Mouse (Mus musculus): ENCODE results near the gene Rufy4. TPM values are rescaled to one million over a fixed set of nuclear protein-coding genes. Genes with fewer than 3 reads are reported as not detected.
"Not testable (repeated sequence)": the region's sequence is repeated elsewhere in the genome, so short reads cannot be mapped to it uniquely, and the experiment has no call there.

Rufy4 gene
- polyA plus RNA-seq, 1 experiment from 2014 or later, result 0.56 TPM

DNA sequence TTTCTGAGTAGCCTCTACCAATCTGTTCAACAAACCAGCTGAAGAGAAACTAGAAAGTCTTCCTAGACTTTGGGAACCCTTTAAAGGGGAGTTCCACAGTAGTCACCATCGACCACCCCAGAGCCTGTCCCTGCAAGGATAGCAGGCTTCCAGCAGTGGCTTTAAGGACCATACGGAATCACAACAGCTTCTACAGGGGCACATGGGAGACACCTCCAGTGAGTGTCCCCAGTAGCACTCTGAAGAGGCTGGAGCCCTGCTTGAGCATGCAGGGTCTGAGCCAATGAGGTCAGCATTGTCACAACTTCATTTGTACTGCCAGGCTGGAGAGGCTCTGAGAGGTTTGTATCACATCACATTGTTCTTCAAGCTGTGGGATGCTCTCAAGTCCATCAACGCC lies 24.8 kb downstream of the Rufy4 start:
- no peak overlapping the region for H3K27ac ChIP-seq (ENCODE audit: low read depth, low read length)
- ATAC-seq (ENCODE audit: low FRiP score), result no peak
- H3K4me1 ChIP-seq (replicated peaks; ENCODE audit: control insufficient read depth, insufficient read depth, low read length), result no peaks in the 10 kb centered on the region
- H3K27me3 ChIP-seq (ENCODE audit: control insufficient read depth, insufficient read depth, low read length), result no peaks in the 10 kb centered on the region
- no peak overlapping the region for H3K4me2 ChIP-seq (replicated peaks; ENCODE audit: low read depth, low read length)
- H3K9ac ChIP-seq (ENCODE audit: low read depth, low read length), result no peak overlapping the region
- no peak overlapping the region for H3K4me3 ChIP-seq (ENCODE audit: low read depth, low read length)
- DNase-seq (ENCODE audit: low spot score), result no peak
- WGBS, result 79% methylated on average over 3 of the region's 3 CpGs
- no peaks in the 10 kb centered on the region for H3K9me3 ChIP-seq (ENCODE audit: control insufficient read depth, low read length)
- no peaks in the 10 kb centered on the region for H3K36me3 ChIP-seq (ENCODE audit: control insufficient read depth, insufficient read depth, low read length)

DNA sequence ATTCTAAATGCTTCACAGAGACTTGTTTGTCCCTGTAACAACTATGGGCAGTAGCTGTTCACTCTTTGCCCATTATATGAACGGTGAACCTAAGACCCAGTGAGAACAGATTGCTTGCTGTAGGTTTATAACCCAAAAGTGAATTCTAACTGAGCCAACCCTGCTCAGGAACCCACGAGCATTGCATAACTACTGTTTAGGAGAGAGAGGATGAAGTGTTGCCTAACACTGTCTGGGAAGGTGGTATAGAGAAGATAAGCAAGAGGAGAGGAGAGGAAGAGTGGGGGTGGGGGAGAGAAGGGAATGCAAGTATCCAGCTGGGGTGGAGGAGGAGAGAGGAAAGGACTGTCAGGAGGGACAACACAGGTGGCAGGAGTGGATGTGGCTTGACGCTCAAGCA lies 25.8 kb downstream of the Rufy4 start:
- DNase-seq (ENCODE audit: low spot score) (no peak), ATAC-seq (ENCODE audit: low FRiP score) (no peak)
- H3K4me3 ChIP-seq (ENCODE audit: low read depth, low read length), result no peak overlapping the region
- no peak overlapping the region for H3K4me2 ChIP-seq (replicated peaks; ENCODE audit: low read depth, low read length)
- no peak overlapping the region for H3K27ac ChIP-seq (ENCODE audit: low read depth, low read length)
- no peaks in the 10 kb centered on the region for H3K4me1 ChIP-seq (replicated peaks; ENCODE audit: control insufficient read depth, insufficient read depth, low read length)
- no peak overlapping the region for H3K9ac ChIP-seq (ENCODE audit: low read depth, low read length)
- no peaks in the 10 kb centered on the region for H3K27me3 ChIP-seq (ENCODE audit: control insufficient read depth, insufficient read depth, low read length)
- H3K9me3 ChIP-seq (ENCODE audit: control insufficient read depth, low read length), result no peaks in the 10 kb centered on the region
- H3K36me3 ChIP-seq (ENCODE audit: control insufficient read depth, insufficient read depth, low read length), result no peaks in the 10 kb centered on the region
- WGBS, result 80% methylated on average over 3 of the region's 3 CpGs

DNA sequence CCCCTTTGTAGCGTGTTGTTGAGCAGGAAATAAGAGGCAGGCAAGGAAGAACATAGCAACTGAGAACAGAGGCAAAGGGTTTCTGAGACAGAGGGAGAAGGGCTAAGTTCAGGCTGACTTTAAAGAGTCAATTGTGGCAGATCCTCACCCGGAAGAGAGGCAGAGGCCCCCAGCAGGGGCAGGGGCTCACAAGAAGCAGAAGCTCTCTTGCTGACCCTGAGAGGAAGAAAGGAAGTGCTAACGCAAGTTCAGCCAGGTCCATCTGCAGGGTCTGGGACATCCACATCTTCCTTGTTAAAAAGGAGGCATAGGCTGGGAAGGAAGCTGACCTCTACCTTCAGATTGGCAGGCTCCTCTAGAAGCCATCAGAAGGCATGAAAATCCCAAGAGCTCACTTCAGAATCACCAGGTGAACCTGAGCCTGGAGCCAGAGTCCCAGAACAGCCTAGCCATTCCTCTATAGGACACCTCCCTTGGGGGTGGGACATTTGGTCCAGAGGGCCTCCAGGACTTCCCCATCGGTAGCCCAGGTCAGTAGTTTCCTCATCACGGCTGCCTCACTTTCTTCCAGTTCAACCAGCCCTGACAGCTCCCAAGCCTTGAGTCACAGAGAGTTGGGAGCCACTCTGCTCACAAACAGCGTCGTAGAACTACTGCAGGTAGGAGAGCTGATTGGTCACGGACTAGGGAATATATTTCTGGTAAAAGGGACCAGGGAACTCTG lies 28.3 kb downstream of the Rufy4 start, which contains the start of gene Cxcr2:
Gene Cxcr2 (plus strand): TSS at position 529 of the 724 bp plus-strand sequence.
- WGBS, result 79% methylated on average over 8 of the region's 8 CpGs
- no peak for ATAC-seq (ENCODE audit: low FRiP score)
- Histone ChIP-seq H3K36me3 (ENCODE audit: control insufficient read depth, insufficient read depth, low read length) (no peaks in the 10 kb centered on the region), H3K27ac (ENCODE audit: low read depth, low read length) (no peak within 1 kb of the TSS), H3K4me1 (replicated peaks; ENCODE audit: control insufficient read depth, insufficient read depth, low read length) (no peaks in the 10 kb centered on the region), H3K9me3 (ENCODE audit: control insufficient read depth, low read length) (no peaks in the 10 kb centered on the region), H3K4me3 (ENCODE audit: low read depth, low read length) (no peak within 1 kb of the TSS), H3K4me2 (replicated peaks; ENCODE audit: low read depth, low read length) (no peak within 1 kb of the TSS), H3K9ac (ENCODE audit: low read depth, low read length) (no peak within 1 kb of the TSS), H3K27me3 (ENCODE audit: control insufficient read depth, insufficient read depth, low read length) (no peaks in the 10 kb centered on the region)
- no peak for DNase-seq (ENCODE audit: low spot score)

DNA sequence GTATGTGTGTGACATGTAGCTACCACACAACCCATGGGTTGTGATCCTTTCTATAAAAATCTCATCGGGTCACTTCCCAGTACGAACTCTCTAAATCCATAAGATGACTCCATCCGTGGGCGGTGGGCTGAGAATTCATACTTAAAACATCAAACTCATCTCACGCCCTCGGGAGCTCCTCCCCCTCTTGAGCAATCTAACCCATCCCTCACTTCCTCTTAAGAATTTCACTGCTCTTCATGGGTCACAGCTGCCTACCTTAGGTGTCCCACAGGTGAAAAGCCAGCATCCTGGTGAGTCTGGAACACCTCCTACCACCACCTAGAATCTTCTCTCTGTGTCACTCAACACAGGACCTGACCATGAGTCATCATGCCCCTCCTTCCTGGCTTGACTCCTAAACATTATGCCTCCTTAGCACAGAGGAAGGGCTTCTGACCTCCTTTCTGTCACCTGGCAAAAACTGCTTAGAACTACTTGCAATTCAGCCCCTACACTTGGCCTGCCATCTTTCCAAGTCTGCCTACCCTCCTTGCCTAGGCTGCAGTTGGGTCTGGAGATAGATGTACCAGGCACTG lies 30.2 kb downstream of the Rufy4 start:
- H3K36me3 ChIP-seq (ENCODE audit: control insufficient read depth, insufficient read depth, low read length), result no peaks in the 10 kb centered on the region
- no peaks in the 10 kb centered on the region for H3K27me3 ChIP-seq (ENCODE audit: control insufficient read depth, insufficient read depth, low read length)
- H3K27ac ChIP-seq (ENCODE audit: low read depth, low read length), result no peak overlapping the region
- no peak overlapping the region for H3K4me3 ChIP-seq (ENCODE audit: low read depth, low read length)
- H3K9ac ChIP-seq (ENCODE audit: low read depth, low read length), result no peak overlapping the region
- DNase-seq (ENCODE audit: low spot score) (no peak), ATAC-seq (ENCODE audit: low FRiP score) (no peak)
- H3K4me2 ChIP-seq (replicated peaks; ENCODE audit: low read depth, low read length), result no peak overlapping the region
- H3K9me3 ChIP-seq (ENCODE audit: control insufficient read depth, low read length), result no peaks in the 10 kb centered on the region
- no peaks in the 10 kb centered on the region for H3K4me1 ChIP-seq (replicated peaks; ENCODE audit: control insufficient read depth, insufficient read depth, low read length)
- WGBS, result 92% methylated on average over 6 of the region's 6 CpGs

DNA sequence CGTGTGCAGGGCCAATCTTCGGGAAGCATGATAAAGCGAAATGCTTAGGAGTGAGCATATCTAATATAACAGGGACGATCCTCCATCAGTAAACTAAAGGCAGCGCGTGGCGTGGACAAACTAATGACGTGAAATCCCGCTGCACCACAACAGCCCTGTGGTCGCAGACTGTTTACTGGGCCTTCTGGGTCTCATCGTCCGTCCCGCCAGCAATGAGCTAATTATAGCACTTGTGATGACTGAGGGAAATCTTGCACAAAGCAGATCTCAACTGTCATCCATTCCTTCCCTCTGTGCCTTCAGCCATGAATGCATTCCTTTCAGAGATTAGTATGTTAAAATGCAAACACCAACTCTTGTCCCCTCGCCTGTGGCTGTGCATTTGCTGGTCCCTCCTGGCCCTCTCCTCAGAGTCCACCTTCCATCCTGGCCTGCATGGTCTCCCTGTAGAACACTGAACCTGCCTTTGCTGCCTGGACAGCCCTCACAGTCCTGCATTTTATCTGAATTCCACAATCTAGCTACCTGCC lies 31.1 kb downstream of the Rufy4 start:
- H3K9me3 ChIP-seq (ENCODE audit: control insufficient read depth, low read length), result no peaks in the 10 kb centered on the region
- H3K4me3 ChIP-seq (ENCODE audit: low read depth, low read length), result no peak overlapping the region
- ATAC-seq (ENCODE audit: low FRiP score), result no peak
- H3K4me1 ChIP-seq (replicated peaks; ENCODE audit: control insufficient read depth, insufficient read depth, low read length), result no peaks in the 10 kb centered on the region
- H3K4me2 ChIP-seq (replicated peaks; ENCODE audit: low read depth, low read length), result no peak overlapping the region
- no peaks in the 10 kb centered on the region for H3K27me3 ChIP-seq (ENCODE audit: control insufficient read depth, insufficient read depth, low read length)
- DNase-seq (ENCODE audit: low spot score), result no peak
- H3K27ac ChIP-seq (ENCODE audit: low read depth, low read length), result no peak overlapping the region
- 88% methylated on average over 14 of the region's 14 CpGs for WGBS
- no peaks in the 10 kb centered on the region for H3K36me3 ChIP-seq (ENCODE audit: control insufficient read depth, insufficient read depth, low read length)
- H3K9ac ChIP-seq (ENCODE audit: low read depth, low read length), result no peak overlapping the region

DNA sequence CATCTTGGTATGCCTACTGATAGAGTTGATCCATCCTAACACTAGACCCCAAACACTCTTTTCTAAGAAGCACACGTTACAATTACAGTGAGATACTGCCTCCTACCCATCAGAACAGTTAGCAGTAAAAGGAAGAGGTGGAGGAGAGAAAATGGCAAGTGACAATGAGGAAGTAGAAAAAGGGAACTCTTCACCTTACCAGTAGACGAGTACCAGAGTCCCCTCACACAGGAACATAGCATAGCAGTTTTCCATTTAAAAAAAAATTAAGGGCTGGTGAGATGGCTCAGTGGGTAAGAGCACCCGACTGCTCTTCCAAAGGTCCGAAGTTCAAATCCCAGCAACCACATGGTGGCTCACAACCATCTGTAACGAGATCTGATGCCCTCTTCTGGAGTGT lies 34.3 kb downstream of the Rufy4 start:
- 78% methylated on average over 4 of the region's 5 CpGs for WGBS
- H3K27ac ChIP-seq (ENCODE audit: low read depth, low read length); H3K4me3 ChIP-seq (ENCODE audit: low read depth, low read length); H3K4me1 ChIP-seq (replicated peaks; ENCODE audit: control insufficient read depth, insufficient read depth, low read length); ATAC-seq (ENCODE audit: low FRiP score); H3K9ac ChIP-seq (ENCODE audit: low read depth, low read length); H3K9me3 ChIP-seq (ENCODE audit: control insufficient read depth, low read length); H3K36me3 ChIP-seq (ENCODE audit: control insufficient read depth, insufficient read depth, low read length); DNase-seq (ENCODE audit: low spot score); H3K4me2 ChIP-seq (replicated peaks; ENCODE audit: low read depth, low read length); H3K27me3 ChIP-seq (ENCODE audit: control insufficient read depth, insufficient read depth, low read length): not testable (repeated sequence)

DNA sequence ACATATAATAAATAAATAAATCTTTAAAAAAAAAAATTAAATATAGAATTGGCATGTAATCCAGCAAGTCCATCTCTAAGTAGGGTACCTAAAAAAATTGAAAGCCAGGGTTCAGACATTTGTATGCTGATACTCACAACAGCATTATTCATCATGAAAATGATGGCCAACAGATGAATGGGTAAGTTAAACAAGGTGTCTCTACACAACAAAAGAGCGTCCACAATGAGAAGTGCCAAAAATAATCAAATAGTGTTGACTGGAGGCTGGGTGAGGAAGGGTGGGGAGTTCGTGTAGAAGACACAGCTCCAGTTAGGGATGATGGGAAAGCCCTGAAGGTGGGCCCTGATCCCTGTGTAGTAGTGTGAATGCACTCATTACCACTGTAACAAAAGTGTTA lies 34.7 kb downstream of the Rufy4 start:
- Histone ChIP-seq H3K9ac (ENCODE audit: low read depth, low read length) (no peak overlapping the region), H3K27me3 (ENCODE audit: control insufficient read depth, insufficient read depth, low read length) (no peaks in the 10 kb centered on the region), H3K36me3 (ENCODE audit: control insufficient read depth, insufficient read depth, low read length) (no peaks in the 10 kb centered on the region), H3K4me3 (ENCODE audit: low read depth, low read length) (no peak overlapping the region), H3K9me3 (ENCODE audit: control insufficient read depth, low read length) (no peaks in the 10 kb centered on the region), H3K4me1 (replicated peaks; ENCODE audit: control insufficient read depth, insufficient read depth, low read length) (no peaks in the 10 kb centered on the region), H3K4me2 (replicated peaks; ENCODE audit: low read depth, low read length) (no peak overlapping the region), H3K27ac (ENCODE audit: low read depth, low read length) (no peak overlapping the region)
- no peak for DNase-seq (ENCODE audit: low spot score)
- no peak for ATAC-seq (ENCODE audit: low FRiP score)
- 71% methylated on average over 2 of the region's 2 CpGs for WGBS

DNA sequence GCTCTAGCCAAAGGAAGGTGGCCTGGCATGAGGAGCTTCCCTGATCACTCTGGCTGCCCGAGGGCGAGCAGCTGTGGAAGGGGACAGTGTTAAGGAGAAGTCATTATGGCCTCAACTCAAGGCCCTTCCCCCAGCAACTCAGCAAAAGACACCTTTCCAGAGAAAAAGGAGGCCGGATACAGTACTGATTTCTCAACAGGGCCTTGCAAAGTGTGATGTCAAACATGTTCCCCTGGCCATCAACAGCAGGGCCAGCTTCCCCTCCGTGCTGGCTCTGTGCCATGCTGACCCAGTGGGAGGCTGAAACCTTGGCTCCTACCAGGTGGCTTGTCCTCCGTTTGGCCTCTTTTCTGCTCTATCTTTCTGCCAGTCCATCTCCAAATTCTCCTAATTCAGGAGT lies 41.8 kb downstream of the Rufy4 start:
- Histone ChIP-seq H3K4me3 (ENCODE audit: low read depth, low read length) (no peak overlapping the region), H3K27ac (ENCODE audit: low read depth, low read length) (no peak overlapping the region), H3K27me3 (ENCODE audit: control insufficient read depth, insufficient read depth, low read length) (no peaks in the 10 kb centered on the region), H3K4me1 (replicated peaks; ENCODE audit: control insufficient read depth, insufficient read depth, low read length) (no peaks in the 10 kb centered on the region), H3K4me2 (replicated peaks; ENCODE audit: low read depth, low read length) (no peak overlapping the region), H3K36me3 (ENCODE audit: control insufficient read depth, insufficient read depth, low read length) (no peaks in the 10 kb centered on the region), H3K9ac (ENCODE audit: low read depth, low read length) (no peak overlapping the region), H3K9me3 (ENCODE audit: control insufficient read depth, low read length) (no peaks in the 10 kb centered on the region)
- DNase-seq (ENCODE audit: low spot score), result no peak
- WGBS, result 84% methylated on average over 5 of the region's 5 CpGs
- ATAC-seq (ENCODE audit: low FRiP score), result no peak

DNA sequence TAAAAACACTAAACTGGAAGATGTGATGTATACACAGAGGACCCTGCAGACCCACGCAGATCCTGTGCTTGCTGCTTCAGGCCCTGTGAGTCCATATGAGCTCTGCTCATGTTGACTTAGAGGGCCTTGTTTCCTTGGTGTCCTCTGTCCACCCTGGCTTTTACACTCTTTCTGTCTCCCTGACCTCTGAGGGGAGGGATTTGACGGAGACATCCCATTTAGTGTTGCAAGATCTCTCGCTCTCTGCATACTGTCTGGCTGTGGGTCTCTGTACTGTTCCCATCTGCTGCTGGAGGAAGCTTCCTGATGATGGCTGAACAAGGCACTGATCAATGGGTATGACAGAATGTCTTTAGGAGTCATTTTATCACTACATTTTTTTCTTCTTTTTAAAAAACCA lies 44.4 kb downstream of the Rufy4 start:
- no peak overlapping the region for H3K4me3 ChIP-seq (ENCODE audit: low read depth, low read length)
- H3K27me3 ChIP-seq (ENCODE audit: control insufficient read depth, insufficient read depth, low read length), result no peaks in the 10 kb centered on the region
- WGBS, result 83% methylated on average over 3 of the region's 3 CpGs
- no peaks in the 10 kb centered on the region for H3K36me3 ChIP-seq (ENCODE audit: control insufficient read depth, insufficient read depth, low read length)
- H3K27ac ChIP-seq (ENCODE audit: low read depth, low read length), result no peak overlapping the region
- H3K4me1 ChIP-seq (replicated peaks; ENCODE audit: control insufficient read depth, insufficient read depth, low read length), result no peaks in the 10 kb centered on the region
- no peak overlapping the region for H3K4me2 ChIP-seq (replicated peaks; ENCODE audit: low read depth, low read length)
- no peaks in the 10 kb centered on the region for H3K9me3 ChIP-seq (ENCODE audit: control insufficient read depth, low read length)
- ATAC-seq (ENCODE audit: low FRiP score) (no peak), DNase-seq (ENCODE audit: low spot score) (no peak)
- no peak overlapping the region for H3K9ac ChIP-seq (ENCODE audit: low read depth, low read length)
